Mouse (Mus musculus): ENCODE data around the gene Tcf21. TPM values are rescaled to one million over a fixed set of nuclear protein-coding genes. Genes with fewer than 3 reads are reported as not detected.

Tcf21 gene
- polyA plus RNA-seq, 1 experiment from 2014 or later = 12.3 TPM

Other genes with a start within 250 kb of the Tcf21 start
- 0.18 and 0.24 TPM in 2 replicates for gene Slc2a12, start 175.2 kb downstream of the Tcf21 start, polyA plus RNA-seq (2016; fragmentation: Nextera tagmentation; extraction: Ambion mirVana)
- gene Tbpl1, start 88.2 kb downstream of the Tcf21 start, polyA plus RNA-seq (2016; fragmentation: Nextera tagmentation; extraction: Ambion mirVana) = 34.4 and 34.7 TPM in 2 replicates